Mouse (Mus musculus) adrenal gland (tissue): ENCODE results near the gene Slc10a6.

Source experiments
- intact Hi-C: fragments of 180-260 bp; cut with DNase I; formaldehyde crosslinking; loops from one replicate; pipeline ENCODE4 v1.15.1; 2025

The Slc10a6 gene

DNA sequence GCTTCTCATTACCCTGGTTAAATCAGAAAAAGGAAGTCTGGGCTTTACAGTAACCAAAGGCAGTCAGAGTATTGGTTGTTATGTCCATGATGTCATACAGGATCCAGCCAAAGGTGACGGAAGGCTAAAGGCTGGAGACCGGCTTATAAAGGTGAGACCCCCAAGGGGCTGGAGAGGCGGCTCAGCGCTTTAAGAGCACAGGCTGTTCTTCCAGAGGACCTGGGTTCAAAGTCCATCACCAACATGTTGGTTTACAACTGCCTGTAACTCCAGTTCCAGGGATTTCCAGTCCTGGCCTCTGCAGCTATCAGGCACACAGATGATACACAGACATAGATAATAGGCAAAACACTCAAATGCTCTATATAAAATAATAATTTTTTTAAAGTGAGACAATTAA lies 61.2 kb downstream of the Slc10a6 start:
- intact Hi-C loops, result no loop called here

DNA sequence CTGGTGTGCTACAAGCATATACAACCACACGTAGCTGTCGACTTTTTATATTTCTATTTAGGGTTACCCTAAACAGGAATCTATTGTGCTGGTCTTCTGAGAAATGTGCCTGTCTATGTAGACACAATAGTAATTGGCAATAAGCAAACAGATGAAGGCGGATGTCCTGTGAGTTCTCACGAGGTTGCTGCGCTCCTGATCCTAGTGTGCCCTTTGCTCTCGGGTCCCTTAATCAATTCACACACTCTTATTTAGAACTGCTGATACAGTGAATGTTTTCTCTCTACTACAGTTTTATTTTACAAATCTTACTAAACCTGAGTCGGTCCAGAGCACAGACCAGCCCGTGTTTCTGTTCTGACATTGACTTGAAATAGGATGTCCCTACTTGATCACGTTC lies 68.7 kb downstream of the Slc10a6 start:
- intact Hi-C loops, result no loop called here
